Mouse (Mus musculus): ENCODE results near the gene Yod1. TPM values are rescaled to one million over a fixed set of nuclear protein-coding genes. Genes with fewer than 3 reads are reported as not detected.
A peak's percentile ranks its signal among the peaks of the same experiment; 100 is the strongest.

Gene Yod1
- polyA plus RNA-seq, 1 experiment = 0.95 TPM

DNA sequence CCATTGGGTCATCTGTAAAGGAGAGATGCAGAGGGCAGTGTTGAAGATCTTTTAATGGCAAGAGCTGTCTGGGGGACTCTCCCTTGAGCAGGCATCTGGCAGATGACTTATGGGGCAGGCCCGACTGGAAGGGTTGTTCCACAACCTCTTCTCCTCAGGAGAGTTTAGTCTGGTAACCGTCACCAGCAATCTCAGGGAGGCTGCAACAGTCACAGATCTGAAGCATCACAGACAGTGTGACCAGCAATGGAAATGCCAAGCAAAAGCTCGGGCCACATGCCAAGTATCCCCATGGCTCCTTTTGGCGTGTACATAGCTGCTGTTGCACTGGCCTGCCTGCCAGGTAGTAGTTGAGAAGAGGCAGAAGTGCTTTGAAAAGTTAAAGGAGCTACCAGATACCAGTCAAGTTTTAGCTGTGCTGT is 23.1 kb downstream of the Yod1 start:
- Histone ChIP-seq H3K9me3 (no peaks in the 10 kb centered on the region), H3K4me1 (peaks cover 89% of the 10 kb centered on the region), H3K36me3 (replicated peaks; ENCODE audit: low read length) (peaks cover 86% of the 10 kb centered on the region), H3K27me3 (replicated peaks) (no peaks in the 10 kb centered on the region), H3K4me3 (replicated peaks) (peak overlapping the region; percentile 92)
- TF ChIP-seq FLI1 (IDR thresholded peaks at IDR 0.05; ENCODE audit: low read length) = no peak
- TF ChIP-seq GATA1 (IDR thresholded peaks at IDR 0.05; ENCODE audit: borderline replicate concordance, low read length) = no peak

DNA sequence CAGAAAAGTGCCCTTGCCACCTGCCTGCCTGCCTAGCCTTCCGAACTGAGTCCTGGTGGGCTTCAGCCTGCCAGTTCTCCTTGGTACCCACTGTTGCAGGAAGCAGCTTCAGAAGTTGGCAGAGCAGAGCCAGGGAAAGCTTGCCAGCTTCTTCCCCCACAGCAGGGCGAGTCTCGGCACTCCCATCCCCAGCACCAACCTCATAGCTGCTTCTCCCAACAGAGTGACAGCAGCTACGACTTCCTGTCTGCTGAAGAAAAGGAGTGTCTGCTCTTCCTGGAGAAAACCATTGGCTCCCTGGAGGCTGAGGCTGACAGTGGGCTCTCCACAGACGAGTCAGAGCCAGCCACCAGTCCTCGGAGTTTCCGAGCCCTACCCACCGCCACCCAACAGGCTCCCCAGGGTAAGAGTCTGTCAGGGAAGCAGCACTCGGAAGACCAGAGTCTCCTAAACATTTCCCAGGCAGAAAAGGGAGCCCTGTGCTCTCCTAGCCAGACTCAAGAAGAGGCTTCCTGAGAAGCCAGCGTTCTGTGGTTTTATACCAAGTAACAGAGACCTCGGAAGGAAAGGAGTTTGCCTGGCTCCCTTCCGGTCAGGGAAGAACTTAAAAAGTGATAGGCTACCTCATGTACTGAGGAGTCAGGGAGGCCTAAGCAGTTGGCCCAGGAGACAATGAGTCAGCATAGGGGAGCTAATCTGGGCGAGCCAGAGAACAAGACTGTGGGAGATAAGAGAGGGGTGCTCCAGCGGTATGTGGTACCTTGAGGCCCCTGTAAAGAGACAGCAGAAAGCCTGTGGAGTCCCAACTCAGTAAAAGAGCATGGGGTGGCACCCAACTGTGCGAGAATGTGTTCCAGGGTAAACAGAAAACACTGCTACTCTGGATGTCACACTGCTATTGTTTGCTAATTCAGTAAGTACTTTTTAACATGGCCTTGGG is 23.9 kb downstream of the Yod1 start:
- no peaks in the 10 kb centered on the region for H3K27me3 ChIP-seq (replicated peaks)
- peaks cover 85% of the 10 kb centered on the region for H3K36me3 ChIP-seq (replicated peaks; ENCODE audit: low read length)
- TF ChIP-seq FLI1 (IDR thresholded peaks at IDR 0.05; ENCODE audit: low read length) (no peak), GATA1 (IDR thresholded peaks at IDR 0.05; ENCODE audit: borderline replicate concordance, low read length) (peak; percentile 92; the same call in 2 of the 3 replicates)
- H3K4me3 ChIP-seq (replicated peaks) = peak overlapping the region; percentile 92
- no peaks in the 10 kb centered on the region for H3K9me3 ChIP-seq
- H3K4me1 ChIP-seq = peaks cover 86% of the 10 kb centered on the region

DNA sequence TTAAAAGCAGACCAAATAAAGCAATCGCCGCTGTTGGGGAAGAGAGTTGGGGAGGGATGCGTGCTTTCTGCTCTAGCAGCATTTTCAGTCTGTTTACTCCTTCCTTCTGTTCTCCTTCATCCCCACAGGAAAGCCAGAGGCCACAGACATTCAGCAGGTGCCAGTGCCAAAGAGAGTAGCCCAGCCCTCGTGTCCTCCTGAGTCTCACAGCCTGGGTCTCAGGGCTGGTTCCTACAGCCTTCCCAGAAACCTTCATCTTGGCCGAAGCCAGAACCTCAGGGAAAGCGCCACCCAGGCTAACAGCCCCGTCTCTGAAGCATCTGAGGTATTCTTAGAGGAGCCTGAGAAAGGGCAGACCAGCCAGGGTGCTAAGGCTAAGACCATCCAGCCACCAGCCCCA is 25.1 kb downstream of the Yod1 start:
- no peaks in the 10 kb centered on the region for H3K27me3 ChIP-seq (replicated peaks)
- H3K4me1 ChIP-seq = peaks cover 88% of the 10 kb centered on the region
- H3K4me3 ChIP-seq (replicated peaks) = no peak overlapping the region

DNA sequence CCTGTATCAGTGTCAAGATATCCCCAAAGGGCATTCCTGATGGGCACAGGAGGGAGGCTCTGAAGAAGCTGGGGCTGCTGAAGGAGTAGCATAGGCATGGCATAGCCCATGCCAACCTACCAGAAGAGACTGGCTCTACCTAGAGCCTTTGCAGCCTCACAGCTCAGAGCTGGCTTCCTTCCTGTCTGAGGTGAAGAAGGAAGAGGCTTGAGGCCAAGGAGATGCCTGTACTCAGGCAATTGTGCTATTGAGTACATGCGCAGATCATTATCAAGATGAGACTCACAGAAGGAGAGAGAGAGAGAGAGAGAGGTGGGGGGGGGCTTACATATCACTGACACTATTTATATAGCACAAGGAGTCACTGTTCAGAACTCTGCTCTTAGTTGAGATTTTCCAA is 26.6 kb downstream of the Yod1 start:
- no peaks in the 10 kb centered on the region for H3K27me3 ChIP-seq (replicated peaks)
- no peaks in the 10 kb centered on the region for H3K9me3 ChIP-seq
- no peak for TF ChIP-seq FLI1 (IDR thresholded peaks at IDR 0.05; ENCODE audit: low read length)
- no peak for TF ChIP-seq GATA1 (IDR thresholded peaks at IDR 0.05; ENCODE audit: borderline replicate concordance, low read length)
- no peak overlapping the region for H3K4me3 ChIP-seq (replicated peaks)
- H3K36me3 ChIP-seq (replicated peaks; ENCODE audit: low read length) = peaks cover 65% of the 10 kb centered on the region
- H3K4me1 ChIP-seq = peaks cover 82% of the 10 kb centered on the region

More for the DNA sequence above, 25.1 kb downstream of the Yod1 start:
- TF ChIP-seq GATA1 (IDR thresholded peaks at IDR 0.05; ENCODE audit: borderline replicate concordance, low read length) (no peak), FLI1 (IDR thresholded peaks at IDR 0.05; ENCODE audit: low read length) (no peak)
- peaks cover 80% of the 10 kb centered on the region for H3K36me3 ChIP-seq (replicated peaks; ENCODE audit: low read length)
- no peaks in the 10 kb centered on the region for H3K9me3 ChIP-seq

DNA sequence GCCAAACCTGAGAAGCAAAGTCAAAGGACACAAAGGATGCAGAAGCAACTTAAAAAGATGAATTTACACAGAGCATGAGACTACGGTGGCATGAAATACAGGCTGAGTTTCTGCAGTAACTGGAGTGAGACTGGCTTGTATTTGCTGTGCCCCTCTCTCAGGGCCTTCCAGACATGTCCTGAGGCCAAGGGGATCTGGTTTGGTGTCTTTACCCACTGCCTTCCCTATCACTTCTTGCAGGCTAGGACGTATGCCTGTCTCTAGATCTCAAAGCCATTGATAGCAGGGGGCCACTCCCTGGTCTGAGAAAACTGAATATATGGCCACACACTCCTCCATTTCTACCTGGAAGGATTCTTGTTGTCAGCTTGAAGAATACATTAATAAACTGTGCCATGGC is 27.1 kb downstream of the Yod1 start:
- peaks cover 82% of the 10 kb centered on the region for H3K4me1 ChIP-seq
- TF ChIP-seq GATA1 (IDR thresholded peaks at IDR 0.05; ENCODE audit: borderline replicate concordance, low read length) (no peak), FLI1 (IDR thresholded peaks at IDR 0.05; ENCODE audit: low read length) (no peak)
- H3K36me3 ChIP-seq (replicated peaks; ENCODE audit: low read length) = peaks cover 60% of the 10 kb centered on the region
- no peaks in the 10 kb centered on the region for H3K27me3 ChIP-seq (replicated peaks)
- H3K9me3 ChIP-seq = no peaks in the 10 kb centered on the region
- H3K4me3 ChIP-seq (replicated peaks) = no peak overlapping the region

DNA sequence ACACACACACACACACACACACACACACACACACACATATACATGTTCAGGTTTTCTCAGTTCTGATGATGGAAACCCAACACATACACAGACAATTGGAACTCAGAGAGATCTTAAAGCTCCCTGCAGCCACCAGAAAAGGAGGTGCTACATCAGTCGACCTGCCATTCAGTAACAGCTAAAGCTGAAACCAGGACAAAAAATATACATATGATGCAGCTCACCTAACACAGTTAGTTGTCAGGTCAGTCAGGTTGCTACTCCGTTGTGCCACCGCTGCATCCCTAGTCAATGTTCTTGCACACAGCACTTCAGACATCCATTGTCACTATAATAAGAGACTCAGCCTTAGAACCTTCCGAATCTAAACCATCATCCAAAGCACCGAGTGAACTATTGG is 27.8 kb downstream of the Yod1 start:
- Histone ChIP-seq H3K4me1 (peaks cover 81% of the 10 kb centered on the region), H3K27me3 (replicated peaks) (no peaks in the 10 kb centered on the region), H3K36me3 (replicated peaks; ENCODE audit: low read length) (peaks cover 59% of the 10 kb centered on the region), H3K9me3 (no peaks in the 10 kb centered on the region), H3K4me3 (replicated peaks) (no peak overlapping the region)
- no peak for TF ChIP-seq FLI1 (IDR thresholded peaks at IDR 0.05; ENCODE audit: low read length)

DNA sequence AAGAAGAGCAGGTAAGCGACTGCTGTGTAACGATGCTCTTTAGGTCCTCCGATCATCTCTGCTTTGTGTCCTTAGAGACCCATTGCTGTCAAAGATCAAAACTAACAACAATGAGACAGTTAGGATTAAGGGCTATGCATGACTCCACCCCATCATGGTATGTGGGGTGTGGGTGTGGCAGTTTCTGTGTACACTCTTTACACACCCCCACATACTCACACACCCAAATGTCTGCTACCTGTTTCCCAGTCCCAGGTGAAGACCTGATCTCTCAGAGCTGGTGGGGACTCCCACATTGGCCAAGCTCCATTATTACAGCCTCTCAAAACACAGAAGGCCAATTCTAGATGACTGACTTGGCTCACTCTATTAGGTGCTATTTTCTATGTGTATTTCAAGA is 28.5 kb downstream of the Yod1 start:
- H3K9me3 ChIP-seq = no peaks in the 10 kb centered on the region
- TF ChIP-seq FLI1 (IDR thresholded peaks at IDR 0.05; ENCODE audit: low read length) (no peak), GATA1 (IDR thresholded peaks at IDR 0.05; ENCODE audit: borderline replicate concordance, low read length) (no peak)
- no peaks in the 10 kb centered on the region for H3K27me3 ChIP-seq (replicated peaks)
- H3K4me1 ChIP-seq = peaks cover 75% of the 10 kb centered on the region
- H3K4me3 ChIP-seq (replicated peaks) = no peak overlapping the region
- peaks cover 55% of the 10 kb centered on the region for H3K36me3 ChIP-seq (replicated peaks; ENCODE audit: low read length)

DNA sequence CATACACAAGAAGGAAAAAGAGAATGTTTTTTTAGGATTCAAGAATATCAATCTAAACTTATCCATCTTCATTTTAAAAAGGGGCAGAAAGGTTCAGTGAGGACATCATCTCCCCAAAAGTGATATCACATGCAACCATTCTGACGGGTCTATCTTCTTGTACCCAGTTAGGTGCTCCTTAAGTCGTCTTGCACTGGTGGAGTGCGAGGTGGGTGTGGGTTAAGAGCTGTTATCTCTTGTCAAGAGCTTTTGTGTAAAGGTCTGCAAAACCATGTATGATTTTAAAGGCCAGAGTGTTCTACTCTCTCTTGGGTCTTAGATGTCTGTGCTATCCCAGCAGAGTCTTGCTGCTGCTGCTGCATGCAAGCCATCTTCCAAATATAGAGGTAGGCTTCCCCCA is 29.7 kb downstream of the Yod1 start:
- Histone ChIP-seq H3K36me3 (replicated peaks; ENCODE audit: low read length) (peaks cover 42% of the 10 kb centered on the region), H3K4me1 (peaks cover 62% of the 10 kb centered on the region), H3K9me3 (no peaks in the 10 kb centered on the region), H3K4me3 (replicated peaks) (no peak overlapping the region), H3K27me3 (replicated peaks) (no peaks in the 10 kb centered on the region)
- TF ChIP-seq FLI1 (IDR thresholded peaks at IDR 0.05; ENCODE audit: low read length) = no peak
- no peak for TF ChIP-seq GATA1 (IDR thresholded peaks at IDR 0.05; ENCODE audit: borderline replicate concordance, low read length)

DNA sequence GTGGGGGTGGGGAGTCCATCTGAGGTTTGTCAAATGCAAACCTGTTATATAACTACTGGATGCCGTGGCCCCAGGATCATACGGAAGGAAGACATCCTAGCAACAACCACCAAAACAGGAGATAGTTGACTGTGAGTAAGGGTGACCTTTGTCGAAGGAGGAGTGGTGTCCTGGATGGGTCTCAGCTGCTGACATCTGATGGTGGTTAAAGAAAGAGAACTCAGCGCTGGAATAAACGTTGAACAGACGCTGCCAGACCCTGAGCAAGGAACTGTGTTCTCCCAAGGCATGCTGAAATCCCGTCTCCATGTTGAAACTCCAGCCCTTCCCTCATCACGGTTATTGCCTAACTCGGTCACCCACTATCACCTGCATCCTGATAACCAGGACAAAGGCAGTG is 42.6 kb downstream of the Yod1 start:
- Histone ChIP-seq H3K9me3 (no peaks in the 10 kb centered on the region), H3K36me3 (replicated peaks; ENCODE audit: low read length) (no peaks in the 10 kb centered on the region), H3K27me3 (replicated peaks) (no peaks in the 10 kb centered on the region), H3K4me1 (peaks cover 17% of the 10 kb centered on the region), H3K4me3 (replicated peaks) (no peak overlapping the region)
- no peak for TF ChIP-seq GATA1 (IDR thresholded peaks at IDR 0.05; ENCODE audit: borderline replicate concordance, low read length)
- no peak for TF ChIP-seq FLI1 (IDR thresholded peaks at IDR 0.05; ENCODE audit: low read length)

DNA sequence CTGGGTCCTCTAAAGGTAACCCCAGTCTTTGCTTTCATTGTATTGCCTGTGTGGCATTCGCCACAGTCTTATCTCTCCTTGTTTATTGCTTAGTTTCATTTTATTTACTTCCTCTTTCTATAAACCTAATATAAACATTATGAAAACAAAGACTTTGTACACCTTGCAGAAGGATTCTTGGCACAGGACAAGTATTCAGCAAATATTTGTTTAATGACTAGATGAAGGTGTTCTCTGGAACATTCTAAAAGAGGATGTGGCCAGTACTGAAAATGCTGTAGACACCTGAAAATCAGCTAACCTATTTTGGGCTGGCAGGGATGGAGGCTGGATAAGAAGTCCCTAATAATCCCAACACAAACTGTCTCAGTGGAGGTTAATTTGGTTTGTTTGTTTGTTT is 44.5 kb downstream of the Yod1 start:
- no peak for TF ChIP-seq FLI1 (IDR thresholded peaks at IDR 0.05; ENCODE audit: low read length)
- H3K4me1 ChIP-seq = peaks cover 29% of the 10 kb centered on the region
- H3K36me3 ChIP-seq (replicated peaks; ENCODE audit: low read length) = no peaks in the 10 kb centered on the region
- no peak overlapping the region for H3K4me3 ChIP-seq (replicated peaks)
- no peaks in the 10 kb centered on the region for H3K27me3 ChIP-seq (replicated peaks)
- no peaks in the 10 kb centered on the region for H3K9me3 ChIP-seq
